Mouse (Mus musculus) G1E (cell line): ENCODE measurements around the gene Snx29. TPM values are rescaled to one million over a fixed set of nuclear protein-coding genes. Genes with fewer than 3 reads are reported as not detected.
"Not testable (repeated sequence)": the region's sequence is repeated elsewhere in the genome, so short reads cannot be mapped to it uniquely, and the experiment has no call there.

Source experiments
- ATAC-seq: 2 replicates; pipeline ENCODE4 v1.8.0; 2016; ENCODE audit warnings: mild to moderate bottlenecking; ENCODE audit not compliant: insufficient number of reproducible peaks, poor library complexity, low FRiP score, severe bottlenecking; ENCODE audit errors: extremely low read depth
- DNase-seq: peaks from one replicate; pipeline ENCODE4 v3.0.0; 2012; ENCODE audit warnings: low spot score
- H3K27me3 ChIP-seq: 2 replicates; pipeline ENCODE4 v1.6.1; 2012; ENCODE audit warnings: mild to moderate bottlenecking, low read length, inconsistent platforms; ENCODE audit not compliant: insufficient read depth
- H3K36me3 ChIP-seq: replicated peaks from 2 replicates; pipeline ENCODE3; 2012; ENCODE audit warnings: mild to moderate bottlenecking, inconsistent platforms
- H3K4me1 ChIP-seq: 2 replicates; pipeline ENCODE4 v1.6.1; 2012; ENCODE audit warnings: low read depth, low read length, inconsistent platforms, mixed read lengths; ENCODE audit not compliant: insufficient read depth
- H3K4me3 ChIP-seq: 2 replicates; pipeline ENCODE4 v1.5.1; 2012; ENCODE audit warnings: low read depth, mild to moderate bottlenecking, inconsistent platforms, low read length, moderate library complexity, mixed read lengths
- H3K9me3 ChIP-seq: replicated peaks from 2 replicates; pipeline ENCODE4 v1.6.1; 2012; ENCODE audit warnings: inconsistent platforms
- CTCF ChIP-seq: IDR thresholded peaks from 2 replicates; pipeline ENCODE4 v1.5.1; 2012; ENCODE audit warnings: low read depth, low read length, inconsistent platforms, mixed read lengths
- GATA1 ChIP-seq: IDR thresholded peaks from 2 replicates; pipeline ENCODE4 v1.6.1; 2012; ENCODE audit warnings: borderline replicate concordance, low read length, inconsistent platforms, mixed read lengths
- GATA2 ChIP-seq: IDR thresholded peaks from 2 replicates; pipeline ENCODE4 v1.6.1; 2012; ENCODE audit warnings: low read depth, low read length, inconsistent platforms, borderline replicate concordance
- POLR2AphosphoS5 ChIP-seq: IDR thresholded peaks from 2 replicates; pipeline ENCODE4 v1.6.1; 2012; ENCODE audit warnings: low read depth, low read length, inconsistent platforms; ENCODE audit not compliant: insufficient replicate concordance
- TAL1 ChIP-seq: conservative IDR thresholded peaks from 2 replicates; pipeline ENCODE4 v1.6.1; 2012; ENCODE audit warnings: low read depth, low read length, inconsistent platforms, mixed read lengths
- polyA plus RNA-seq: library from polyadenylated mRNA; stranded (reverse); fragments of >175 nt; gene quantifications from 2 replicates; pipeline ENCODE4 v1.2.3, GENCODE M21; 2012
- total RNA-seq, 2 experiments: library from RNA; stranded (forward) in 1 of 2; stranded (reverse) in 1 of 2; fragments of 200-1000 nt in 1 of 2; fragments of >200 nt in 1 of 2; fragmentation: Nextera tagmentation in 1 of 2; gene quantifications; 2 replicates each; pipeline ENCODE4 v1.2.3; 2014 to 2017

The Snx29 gene
- total and polyA plus RNA-seq, 3 experiments, result 4.4 to 18.0 (median 9.1) TPM

- Histone ChIP-seq H3K27me3 (0 out of 2 replicates have a peak, but pooled peaks cover 2% of the 10 kb centered on the region), H3K4me1 (no peaks in the 10 kb centered on the region), H3K36me3 (no peaks in the 10 kb centered on the region), H3K9me3 (no peaks in the 10 kb centered on the region), H3K4me3 (no peak overlapping the region)
- ATAC-seq (no peak), DNase-seq (no peak)
- TF ChIP-seq POLR2AphosphoS5 (no peak), GATA1 (no peak), TAL1 (no peak), CTCF (no peak), GATA2 (no peak)
Observed at GRCm38 (mm10) chr16:11574517-11574916, 251.8 kb downstream of the Snx29 start.

GRCm38 (mm10) chr16:11575733-11576132 lies 253.0 kb downstream of the Snx29 start:
- H3K9me3 ChIP-seq, H3K4me1 ChIP-seq, DNase-seq, ATAC-seq, H3K4me3 ChIP-seq, H3K36me3 ChIP-seq, H3K27me3 ChIP-seq: not testable (repeated sequence)

GRCm38 (mm10) chr16:11577541-11578255 lies 255.0 kb downstream of the Snx29 start:
- TF ChIP-seq POLR2AphosphoS5 (no peak), CTCF (no peak), TAL1 (no peak), GATA2 (no peak), GATA1 (no peak)
- Histone ChIP-seq H3K4me3 (no peak overlapping the region), H3K4me1 (no peaks in the 10 kb centered on the region), H3K36me3 (no peaks in the 10 kb centered on the region), H3K27me3 (0 out of 2 replicates have a peak, but pooled peaks cover 2% of the 10 kb centered on the region), H3K9me3 (no peaks in the 10 kb centered on the region)
- DNase-seq (no peak), ATAC-seq (no peak)

GRCm38 (mm10) chr16:11579676-11580098 lies 257.0 kb downstream of the Snx29 start:
- TF ChIP-seq GATA2 (no peak), GATA1 (no peak), TAL1 (no peak), POLR2AphosphoS5 (no peak), CTCF (no peak)
- H3K4me1 ChIP-seq, result 0 out of 2 replicates have a peak, but pooled peaks cover 2% of the 10 kb centered on the region
- 0 out of 2 replicates have a peak, but pooled peaks cover 2% of the 10 kb centered on the region for H3K27me3 ChIP-seq
- no peaks in the 10 kb centered on the region for H3K9me3 ChIP-seq
- no peak overlapping the region for H3K4me3 ChIP-seq
- no peak for DNase-seq
- no peaks in the 10 kb centered on the region for H3K36me3 ChIP-seq
- no peak for ATAC-seq

- DNase-seq, result no peak
- Histone ChIP-seq H3K4me1 (0 out of 2 replicates have a peak, but pooled peaks cover 2% of the 10 kb centered on the region), H3K27me3 (no peaks in the 10 kb centered on the region), H3K9me3 (no peaks in the 10 kb centered on the region), H3K36me3 (no peaks in the 10 kb centered on the region), H3K4me3 (no peak overlapping the region)
- no peak for TF ChIP-seq TAL1
- TF ChIP-seq GATA2, result no peak
- no peak for TF ChIP-seq GATA1
- TF ChIP-seq POLR2AphosphoS5, result no peak
- TF ChIP-seq CTCF, result no peak
- peak; percentile 34; the same call in 1 of the 2 replicates for ATAC-seq
Observed at GRCm38 (mm10) chr16:11583941-11584639, 261.4 kb downstream of the Snx29 start.

- Histone ChIP-seq H3K4me3 (no peak overlapping the region), H3K36me3 (no peaks in the 10 kb centered on the region), H3K9me3 (no peaks in the 10 kb centered on the region), H3K27me3 (no peaks in the 10 kb centered on the region), H3K4me1 (0 out of 2 replicates have a peak, but pooled peaks cover 2% of the 10 kb centered on the region)
- DNase-seq, result no peak
- no peak for ATAC-seq
- TF ChIP-seq CTCF (no peak), GATA1 (no peak), TAL1 (no peak), POLR2AphosphoS5 (no peak), GATA2 (no peak)
Observed at GRCm38 (mm10) chr16:11588689-11589088, 266.0 kb downstream of the Snx29 start.
